Mouse (Mus musculus) neural tube, embryonic 14.5 days (tissue): ENCODE data around the gene Hnrnpf. TPM values are rescaled to one million over a fixed set of nuclear protein-coding genes. Genes with fewer than 3 reads are reported as not detected.

Source experiments
- ATAC-seq: fragments of 200-750 bp; cut with Nextera tagmentation; 2 replicates; pipeline ENCODE4 v1.8.0; 2017; ENCODE audit warnings: low read depth, mild to moderate bottlenecking, moderate TSS enrichment, moderate library complexity
- H3K27ac ChIP-seq: fragments of 300-500 bp; sonication (generic); 2 replicates; pipeline ENCODE4 v1.5.1; 2014; ENCODE audit warnings: low read depth, mild to moderate bottlenecking, control low read depth, low read length, moderate library complexity, mixed read lengths
- H3K27me3 ChIP-seq: fragments of 300-500 bp; sonication (generic); 2 replicates; pipeline ENCODE4 v1.6.1; 2014; ENCODE audit warnings: low read length; ENCODE audit not compliant: control insufficient read depth, insufficient read depth
- H3K36me3 ChIP-seq: fragments of 300-500 bp; sonication (generic); 2 replicates; pipeline ENCODE4 v1.6.1; 2014; ENCODE audit warnings: low read length, mixed read lengths; ENCODE audit not compliant: control insufficient read depth, insufficient read depth
- H3K4me1 ChIP-seq: fragments of 300-500 bp; sonication (generic); 2 replicates; pipeline ENCODE4 v1.6.1; 2014; ENCODE audit warnings: low read length; ENCODE audit not compliant: control insufficient read depth, insufficient read depth
- H3K4me2 ChIP-seq: fragments of 300-500 bp; sonication (generic); 2 replicates; pipeline ENCODE4 v1.6.1; 2014; ENCODE audit warnings: mild to moderate bottlenecking, low read depth, low read length, control low read depth
- H3K4me3 ChIP-seq: fragments of 300-500 bp; sonication (generic); 2 replicates; pipeline ENCODE4 v1.5.1; 2014; ENCODE audit warnings: low read depth, low read length, control low read depth, mixed read lengths
- H3K9ac ChIP-seq: fragments of 300-500 bp; sonication (generic); replicated peaks from 2 replicates; pipeline ENCODE4 v1.6.1; 2014; ENCODE audit warnings: low read depth, mild to moderate bottlenecking, control low read depth, low read length, mixed read lengths
- H3K9me3 ChIP-seq: fragments of 300-500 bp; sonication (generic); 2 replicates; pipeline ENCODE4 v1.6.1; 2016; ENCODE audit warnings: low read length; ENCODE audit not compliant: control insufficient read depth
- WGBS: fragments of 180-500 bp; shearing (Covaris S2); extraction: QIAGEN DNeasy Blood & Tissue Kit; methylation state at CpG from one replicate; pipeline ENCODE4 v1.1.7; 2014; 5-methylcytosine and 5-hydroxymethylcytosine counted together
- polyA plus RNA-seq: library from polyadenylated mRNA; unstranded; fragments of >200 nt; fragmentation: Nextera tagmentation; extraction: Ambion mirVana; gene quantifications from 2 replicates; pipeline ENCODE4 v1.2.1, GENCODE M21; 2014

Hnrnpf gene
- polyA plus RNA-seq, 1 experiment from 2014 or later, result 187 TPM

DNA sequence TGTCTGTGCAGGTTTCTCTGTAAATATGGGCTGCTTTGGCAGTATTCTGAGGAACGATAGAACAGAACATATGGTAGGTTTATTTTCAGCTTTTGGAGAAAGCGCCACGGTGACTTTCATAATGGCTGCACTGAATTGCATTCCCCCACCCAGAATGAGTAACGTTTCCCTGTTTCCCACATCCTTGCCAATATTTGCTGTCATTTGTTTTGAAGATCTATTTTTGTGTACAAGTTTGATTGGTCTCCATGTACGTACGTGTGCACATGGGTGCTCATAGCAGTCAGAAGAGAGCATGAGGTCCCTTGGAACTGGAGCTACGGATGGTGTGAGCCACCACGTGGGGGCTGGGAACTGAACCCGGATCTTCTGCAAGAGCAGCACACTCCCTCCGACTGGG is 38.8 kb downstream of the Hnrnpf start:
- H3K9me3 ChIP-seq, result no peaks in the 10 kb centered on the region
- H3K4me2 ChIP-seq, result no peak overlapping the region
- no peak overlapping the region for H3K9ac ChIP-seq
- H3K4me1 ChIP-seq, result no peaks in the 10 kb centered on the region
- no peak for ATAC-seq
- H3K27ac ChIP-seq, result no peak overlapping the region
- WGBS, result 89% methylated on average over 10 of the region's 10 CpGs
- H3K36me3 ChIP-seq, result no peaks in the 10 kb centered on the region
- no peaks in the 10 kb centered on the region for H3K27me3 ChIP-seq
- no peak overlapping the region for H3K4me3 ChIP-seq

DNA sequence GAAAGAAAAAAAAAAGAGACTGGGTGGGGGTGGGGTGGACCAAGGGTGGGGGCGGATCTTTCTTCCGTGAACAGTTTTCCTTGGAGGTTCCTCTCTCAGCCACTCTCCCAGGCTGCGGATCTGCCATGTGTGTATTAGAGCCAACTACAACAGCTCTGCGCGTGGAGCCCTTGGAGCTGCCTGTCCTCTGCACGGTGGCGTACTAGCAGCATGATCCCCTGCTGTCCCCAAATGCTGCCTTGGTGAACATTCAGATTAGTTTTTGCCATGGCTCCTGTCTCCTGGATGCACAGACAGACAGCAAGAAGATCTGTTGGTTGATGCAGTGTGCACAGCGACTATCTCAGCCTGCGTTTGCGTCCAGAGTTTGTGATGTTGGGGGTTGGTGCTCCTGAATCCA is 42.6 kb downstream of the Hnrnpf start:
- WGBS, result 84% methylated on average over 10 of the region's 10 CpGs

DNA sequence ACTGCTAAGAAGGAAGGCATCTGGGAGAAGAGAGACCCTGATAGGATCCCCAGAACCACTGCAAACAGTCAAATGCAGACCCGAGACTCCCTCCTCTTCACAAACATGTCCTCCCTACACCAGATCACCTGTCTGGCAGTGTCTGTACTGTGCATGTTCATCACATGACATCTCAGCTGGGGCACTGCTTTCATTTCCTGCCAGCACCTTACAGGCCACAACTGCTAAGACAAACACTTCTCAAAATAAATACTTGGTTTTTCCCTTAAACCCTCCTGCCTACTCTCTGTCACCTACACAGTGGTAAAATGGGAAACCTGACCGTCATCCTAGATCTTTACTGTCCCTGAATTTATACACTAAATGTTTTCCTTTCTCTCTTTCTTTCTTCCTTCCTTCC is 43.8 kb downstream of the Hnrnpf start:
- Histone ChIP-seq H3K36me3 (no peaks in the 10 kb centered on the region), H3K9ac (no peak overlapping the region), H3K4me3 (no peak overlapping the region), H3K4me2 (no peak overlapping the region), H3K27ac (no peak overlapping the region), H3K27me3 (no peaks in the 10 kb centered on the region), H3K4me1 (no peaks in the 10 kb centered on the region), H3K9me3 (no peaks in the 10 kb centered on the region)
- WGBS, result 90% methylated on average over 2 of the region's 2 CpGs
- no peak for ATAC-seq

More for the DNA sequence above, 42.6 kb downstream of the Hnrnpf start:
- H3K27ac ChIP-seq, result no peak overlapping the region
- H3K4me1 ChIP-seq, result no peaks in the 10 kb centered on the region
- ATAC-seq, result no peak
- no peaks in the 10 kb centered on the region for H3K9me3 ChIP-seq
- H3K27me3 ChIP-seq, result no peaks in the 10 kb centered on the region
- H3K9ac ChIP-seq, result no peak overlapping the region
- no peak overlapping the region for H3K4me3 ChIP-seq
- H3K36me3 ChIP-seq, result no peaks in the 10 kb centered on the region
- no peak overlapping the region for H3K4me2 ChIP-seq

DNA sequence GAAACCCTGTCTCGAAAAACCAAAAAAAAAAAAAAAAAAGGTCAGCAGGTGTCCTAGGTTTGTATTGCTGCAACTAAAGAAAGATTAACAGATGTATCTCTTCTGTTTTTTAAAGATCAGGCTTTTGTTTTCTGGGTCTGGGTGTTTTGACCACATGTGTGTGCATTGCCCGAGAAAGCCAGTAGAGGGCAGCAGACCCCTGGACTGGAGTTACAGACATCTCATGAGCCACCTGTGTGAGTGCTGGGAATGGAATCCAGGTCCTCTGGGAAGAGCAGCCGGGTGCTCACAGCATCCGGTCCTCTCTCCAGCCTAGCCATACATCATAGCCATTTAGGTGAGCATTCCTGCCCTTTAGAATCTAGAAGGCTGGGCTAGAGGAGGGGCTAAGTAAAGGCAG is 52.2 kb downstream of the Hnrnpf start:
- H3K9ac ChIP-seq, result no peak overlapping the region
- no peaks in the 10 kb centered on the region for H3K27me3 ChIP-seq
- H3K27ac ChIP-seq, result no peak overlapping the region
- no peaks in the 10 kb centered on the region for H3K9me3 ChIP-seq
- H3K4me1 ChIP-seq, result no peaks in the 10 kb centered on the region
- WGBS, result 93% methylated on average over 4 of the region's 4 CpGs
- H3K4me3 ChIP-seq, result no peak overlapping the region
- no peaks in the 10 kb centered on the region for H3K36me3 ChIP-seq
- ATAC-seq, result no peak
- H3K4me2 ChIP-seq, result no peak overlapping the region

DNA sequence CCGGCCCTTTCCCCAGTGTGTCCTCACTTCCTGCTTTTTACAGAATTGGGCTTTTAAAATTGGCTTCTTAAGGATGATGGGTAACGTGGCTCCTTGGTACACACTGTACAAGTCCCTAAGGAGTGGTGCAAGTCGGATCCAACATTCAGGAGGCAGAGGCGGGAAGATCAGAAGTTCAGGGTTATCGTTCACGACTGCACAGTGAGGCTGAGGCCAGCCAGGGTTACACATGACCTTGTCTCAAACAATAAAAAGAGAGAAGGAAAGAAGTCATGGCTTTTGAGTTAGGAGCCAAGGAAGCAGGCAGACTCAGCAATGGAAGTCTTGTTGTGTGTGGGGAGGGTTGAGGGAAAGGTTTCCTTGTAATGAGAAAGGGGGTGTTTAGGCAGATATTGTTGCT is 56.0 kb downstream of the Hnrnpf start:
- ATAC-seq, result no peak
- H3K9me3 ChIP-seq, result no peaks in the 10 kb centered on the region
- no peaks in the 10 kb centered on the region for H3K27me3 ChIP-seq
- 81% methylated on average over 6 of the region's 6 CpGs for WGBS
- no peak overlapping the region for H3K27ac ChIP-seq
- no peaks in the 10 kb centered on the region for H3K36me3 ChIP-seq
- H3K4me1 ChIP-seq, result no peaks in the 10 kb centered on the region
- H3K9ac ChIP-seq, result no peak overlapping the region
- H3K4me3 ChIP-seq, result no peak overlapping the region
- no peak overlapping the region for H3K4me2 ChIP-seq

DNA sequence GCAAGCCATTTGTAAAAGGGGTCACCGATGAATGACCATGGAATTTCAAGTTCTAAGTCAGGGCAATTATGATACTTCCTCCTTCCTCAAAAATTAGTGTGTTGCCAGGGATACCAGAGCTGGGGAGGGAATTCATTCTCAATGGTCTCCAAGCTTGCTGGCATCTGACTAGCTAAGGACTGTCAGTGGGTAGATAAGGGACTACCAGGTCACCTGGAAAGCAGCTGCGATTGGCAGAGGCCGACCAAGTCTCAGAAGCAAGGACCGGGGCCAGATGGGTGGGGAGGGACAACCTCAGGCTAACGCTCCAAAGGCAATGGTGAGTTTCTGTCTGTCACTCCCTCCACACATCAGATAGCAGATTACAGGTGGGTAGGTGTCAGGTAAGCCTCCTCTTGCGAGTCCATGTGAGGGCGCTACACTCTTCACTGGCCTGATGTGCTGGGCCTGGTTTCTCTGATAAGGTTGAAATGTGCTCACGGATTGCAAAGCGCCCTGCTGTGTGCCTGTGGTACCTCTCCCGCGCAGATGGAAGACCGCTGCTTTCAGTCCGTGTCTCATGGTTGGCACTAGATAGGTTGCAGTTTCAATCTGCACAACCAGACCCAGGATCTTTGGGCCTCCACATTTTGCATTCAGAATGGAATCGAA is 56.9 kb downstream of the Hnrnpf start:
- no peak overlapping the region for H3K9ac ChIP-seq
- WGBS, result 29% methylated on average over 14 of the region's 14 CpGs

DNA sequence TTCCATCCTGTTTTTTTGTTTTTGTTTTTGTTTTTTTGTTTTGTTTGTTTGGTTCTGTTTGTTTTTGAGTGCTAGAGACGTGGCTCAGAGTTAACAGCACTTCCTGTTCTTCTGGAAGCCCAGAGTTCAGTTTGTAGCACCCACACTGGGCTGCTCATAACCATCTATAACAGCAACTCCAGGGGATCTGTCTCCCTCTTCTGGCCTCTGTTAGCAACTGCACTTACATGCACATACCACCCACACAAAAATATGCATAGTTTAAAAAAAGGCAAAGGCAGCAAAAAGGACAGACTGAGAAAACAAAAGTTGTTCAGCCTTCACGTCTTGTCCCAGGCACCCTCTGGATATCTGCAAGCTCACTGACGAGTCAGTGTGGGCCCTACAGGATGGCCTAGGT is 63.1 kb downstream of the Hnrnpf start:
- Histone ChIP-seq H3K27me3 (no peaks in the 10 kb centered on the region), H3K27ac (no peak overlapping the region), H3K4me1 (no peaks in the 10 kb centered on the region), H3K9me3 (no peaks in the 10 kb centered on the region), H3K9ac (no peak overlapping the region), H3K36me3 (no peaks in the 10 kb centered on the region), H3K4me2 (no peak overlapping the region), H3K4me3 (no peak overlapping the region)
- WGBS, result 84% methylated on average over 3 of the region's 3 CpGs
- ATAC-seq, result no peak

More for the DNA sequence above, 56.9 kb downstream of the Hnrnpf start:
- Histone ChIP-seq H3K4me2 (no peak overlapping the region), H3K36me3 (no peaks in the 10 kb centered on the region), H3K4me3 (no peak overlapping the region), H3K9me3 (no peaks in the 10 kb centered on the region), H3K4me1 (no peaks in the 10 kb centered on the region), H3K27ac (no peak overlapping the region), H3K27me3 (no peaks in the 10 kb centered on the region)
- no peak for ATAC-seq

DNA sequence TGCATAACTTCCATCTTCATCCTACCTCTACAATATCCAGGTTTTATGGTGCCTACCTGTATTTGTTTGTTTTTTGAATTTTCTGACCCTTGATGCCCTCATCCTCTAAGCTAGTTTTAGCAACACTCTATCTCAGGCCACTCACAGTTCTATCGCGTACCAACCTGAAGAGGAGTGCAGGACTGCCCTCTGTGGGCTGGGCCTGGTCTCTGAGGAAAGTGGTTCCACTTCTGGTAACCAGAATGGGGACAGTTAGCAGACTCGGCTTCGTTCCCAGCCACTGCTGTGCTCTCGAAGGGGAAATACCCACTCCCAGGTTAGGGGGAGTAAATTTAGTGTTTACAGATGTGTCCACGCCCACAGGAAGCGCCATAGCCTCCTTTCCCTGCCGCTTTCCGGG is 66.6 kb downstream of the Hnrnpf start:
- H3K9ac ChIP-seq, result no peak overlapping the region
- H3K27ac ChIP-seq, result no peak overlapping the region
- no peak overlapping the region for H3K4me3 ChIP-seq
- ATAC-seq, result no peak
- H3K27me3 ChIP-seq, result no peaks in the 10 kb centered on the region
- H3K4me2 ChIP-seq, result no peak overlapping the region
- no peaks in the 10 kb centered on the region for H3K9me3 ChIP-seq
- no peaks in the 10 kb centered on the region for H3K4me1 ChIP-seq
- 45% methylated on average over 9 of the region's 9 CpGs for WGBS
- no peaks in the 10 kb centered on the region for H3K36me3 ChIP-seq
